Comparison of ENCODE assay signal across 10 mouse cellular contexts in genomic region chr10:12615723-12616122, GRCm38 (mm10).
DNase-seq lines count a peak whose midpoint lies in the region; ATAC-seq lines count a peak whose summit lies in the region.
"Had no signal": no experiment of that assay in that cellular context is flagged by ENCODE, and none has a peak within 500 bp of the region (broad histone marks: within the 10 kb centered on the region; RNA-seq: fewer than 3 reads in every experiment).

No protein-coding gene starts in this region.

- no peaks in the 10 kb centered on the region for H3K9me3 ChIP-seq in neural tube, embryonic 13.5 days

- no peak overlapping the region for H3K4me3 ChIP-seq in neural tube, embryonic 13.5 days

- peaks cover 19% of the 10 kb centered on the region for H3K4me1 ChIP-seq in neural tube, embryonic 13.5 days (replicated peaks)

- no peak overlapping the region for H3K27ac ChIP-seq in neural tube, embryonic 13.5 days (replicated peaks)

- no peaks in the 10 kb centered on the region for H3K27me3 ChIP-seq in neural tube, embryonic 13.5 days

- peak; percentile 15 for DNase-seq in CD4-positive, CD25-positive, alpha-beta regulatory T cell, adult 2 months (ENCODE audit: low read depth, low spot score)
- DNase-seq in layer of hippocampus, adult 9-11 months = peak; percentile 6
- no peak for DNase-seq in layer of hippocampus, adult 9-10 months (ENCODE audit: low spot score)
- peak; percentile 68 for DNase-seq in embryo, embryonic 10.5 days (ENCODE audit: low spot score)
- DNase-seq in adrenal gland, postnatal 25 days = no peak
- no peak for DNase-seq in liver
- DNase-seq: lung, postnatal 4 days; thymus, postnatal 36 days had no signal

- H3K4me2 ChIP-seq in neural tube, embryonic 13.5 days = peak overlapping the region; percentile 73; the same call in 1 of the 2 replicates

- H3K36me3 ChIP-seq in neural tube, embryonic 13.5 days = no peaks in the 10 kb centered on the region

- H3K9ac ChIP-seq in neural tube, embryonic 13.5 days = no peak overlapping the region

- ATAC-seq in CD4-positive, CD25-positive, alpha-beta regulatory T cell, adult 4 months = no peak
- ATAC-seq in neural tube, embryonic 13.5 days (ENCODE audit: low read depth) = no peak

- 40% methylated on average over 3 of the region's 3 CpGs for WGBS in neural tube, embryonic 13.5 days

Comparison
In these comparisons a context has a peak if more than half of its experiments do, and no peak if none do; other contexts are left out.
1. DNase-seq: peak in CD4-positive, CD25-positive, alpha-beta regulatory T cell, adult 2 months (single experiment), layer of hippocampus, adult 9-11 months (single experiment) and embryo, embryonic 10.5 days (single experiment); none in layer of hippocampus, adult 9-10 months (single experiment), adrenal gland, postnatal 25 days (single experiment) and liver (single experiment).